Mouse (Mus musculus): ENCODE measurements around the gene Il20rb. TPM values are rescaled to one million over a fixed set of nuclear protein-coding genes. Genes with fewer than 3 reads are reported as not detected.

Il20rb gene
- total and polyA plus RNA-seq, 3 experiments: 0.50 to 1.9 TPM; not detected in 1

- Histone ChIP-seq H3K36me3 (ENCODE audit: control insufficient read depth in 1 of 2, insufficient read depth in 2 of 2, low read length in 2 of 2) (no peaks in the 10 kb centered on the region), H3K27ac (ENCODE audit: control insufficient read depth, low read depth, low read length) (no peak overlapping the region), H3K9ac (ENCODE audit: control insufficient read depth, low read depth, low read length, poor library complexity, severe bottlenecking) (no peak overlapping the region), H3K4me1 (ENCODE audit: control insufficient read depth in 1 of 2, insufficient read depth in 2 of 2, low read length in 2 of 2) (no peaks in the 10 kb centered on the region), H3K9me3 (replicated peaks; ENCODE audit: insufficient read depth, low read length) (no peaks in the 10 kb centered on the region), H3K27me3 (ENCODE audit: control insufficient read depth in 1 of 2, insufficient read depth in 2 of 2, low read length in 2 of 2) (no peaks in the 10 kb centered on the region), H3K79me2 (ENCODE audit: control insufficient read depth, insufficient read depth, low read length, poor library complexity) (no peaks in the 10 kb centered on the region), H3K4me3 (ENCODE audit: control insufficient read depth in 1 of 2, insufficient read depth in 1 of 2, low read depth in 2 of 2, low read length in 2 of 2) (no peak overlapping the region)
- TF ChIP-seq USF1 (IDR thresholded peaks at IDR 0.05; ENCODE audit: low read depth, low read length) (no peak), JUND (IDR thresholded peaks at IDR 0.05; ENCODE audit: low read depth, low read length) (no peak), SIN3A (IDR thresholded peaks at IDR 0.05; ENCODE audit: low read length) (no peak), NELFE (IDR thresholded peaks at IDR 0.05; ENCODE audit: low read depth, low read length) (no peak), RCOR1 (IDR thresholded peaks at IDR 0.05; ENCODE audit: low read depth, low read length) (no peak), KAT2A (conservative IDR thresholded peaks at IDR 0.05; ENCODE audit: low read depth, low read length) (no peak), E2F4 (IDR thresholded peaks at IDR 0.05; ENCODE audit: borderline replicate concordance, low read depth, low read length) (no peak), GATA1 (IDR thresholded peaks at IDR 0.05; ENCODE audit: low read depth, low read length) (no peak), MAX (IDR thresholded peaks at IDR 0.05; ENCODE audit: low read length) (no peak), ETS1 (IDR thresholded peaks at IDR 0.05; ENCODE audit: low read depth, low read length) (no peak), MXI1 (IDR thresholded peaks at IDR 0.05; ENCODE audit: low read depth, low read length) (no peak), TCF12 (IDR thresholded peaks at IDR 0.05; ENCODE audit: low read depth, low read length) (no peak)
- DNase-seq (ENCODE audit: low read depth, low spot score): no peak
Observed at GRCm38 (mm10) chr9:100465988-100466387, 20.6 kb downstream of the Il20rb start.

- Histone ChIP-seq H3K9ac (ENCODE audit: control insufficient read depth, low read depth, low read length, poor library complexity, severe bottlenecking) (no peak overlapping the region), H3K79me2 (ENCODE audit: control insufficient read depth, insufficient read depth, low read length, poor library complexity) (no peaks in the 10 kb centered on the region), H3K36me3 (ENCODE audit: control insufficient read depth in 1 of 2, insufficient read depth in 2 of 2, low read length in 2 of 2) (no peaks in the 10 kb centered on the region), H3K27me3 (ENCODE audit: control insufficient read depth in 1 of 2, insufficient read depth in 2 of 2, low read length in 2 of 2) (no peaks in the 10 kb centered on the region), H3K4me3 (ENCODE audit: control insufficient read depth in 1 of 2, insufficient read depth in 1 of 2, low read depth in 2 of 2, low read length in 2 of 2) (no peak overlapping the region), H3K4me1 (ENCODE audit: control insufficient read depth in 1 of 2, insufficient read depth in 2 of 2, low read length in 2 of 2) (no peaks in the 10 kb centered on the region), H3K9me3 (replicated peaks; ENCODE audit: insufficient read depth, low read length) (no peaks in the 10 kb centered on the region), H3K27ac (ENCODE audit: control insufficient read depth, low read depth, low read length) (no peak overlapping the region)
- no peak for DNase-seq (ENCODE audit: low read depth, low spot score)
- TF ChIP-seq RAD21 (IDR thresholded peaks at IDR 0.05; ENCODE audit: low read depth, low read length): no peak
- no peak for TF ChIP-seq ZNF384 (IDR thresholded peaks at IDR 0.05; ENCODE audit: low read depth, low read length)
- TF ChIP-seq BHLHE40 (IDR thresholded peaks at IDR 0.05; ENCODE audit: borderline replicate concordance, low read depth, low read length): no peak
- no peak for TF ChIP-seq MAX (IDR thresholded peaks at IDR 0.05; ENCODE audit: low read length)
- TF ChIP-seq CHD2 (IDR thresholded peaks at IDR 0.05; ENCODE audit: low read length): no peak
- no peak for TF ChIP-seq POLR2AphosphoS2 (IDR thresholded peaks at IDR 0.05; ENCODE audit: low read length)
- no peak for TF ChIP-seq RCOR1 (IDR thresholded peaks at IDR 0.05; ENCODE audit: low read depth, low read length)
- TF ChIP-seq USF1 (IDR thresholded peaks at IDR 0.05; ENCODE audit: low read depth, low read length): no peak
- no peak for TF ChIP-seq CTCF (IDR thresholded peaks at IDR 0.05 in 2 of 3, conservative IDR thresholded peaks at IDR 0.05 in 1 of 3; ENCODE audit: control insufficient read depth in 1 of 3, insufficient read depth in 1 of 3, low read depth in 2 of 3, low read length in 3 of 3, poor library complexity in 1 of 3, severe bottlenecking in 1 of 3)
- TF ChIP-seq HCFC1 (IDR thresholded peaks at IDR 0.05; ENCODE audit: low read depth, low read length): no peak
- no peak for TF ChIP-seq MYB (IDR thresholded peaks at IDR 0.05; ENCODE audit: low read depth, low read length)
- no peak for TF ChIP-seq MAZ (IDR thresholded peaks at IDR 0.05; ENCODE audit: low read depth, low read length)
- no peak for TF ChIP-seq TAL1 (IDR thresholded peaks at IDR 0.05; ENCODE audit: low read length)
Observed at GRCm38 (mm10) chr9:100465380-100465779, 21.2 kb downstream of the Il20rb start.

Measured in MEL (cell line).